Mouse (Mus musculus): ENCODE data around the gene Mafk. TPM values are rescaled to one million over a fixed set of nuclear protein-coding genes. Genes with fewer than 3 reads are reported as not detected.
A peak's percentile ranks its signal among the peaks of the same experiment; 100 is the strongest.

Mafk gene
- polyA plus RNA-seq, 1 experiment from 2014 or later, result 3.4 TPM

- H3K4me2 ChIP-seq (ENCODE audit: low read depth, low read length), result no peak overlapping the region
- no peak overlapping the region for H3K9ac ChIP-seq (replicated peaks; ENCODE audit: low read length)
- 59% methylated on average over 3 of the region's 3 CpGs for WGBS
- no peak for ATAC-seq (replicated peaks; ENCODE audit: insufficient number of reproducible peaks, low FRiP score, low TSS enrichment, low read depth)
- peaks cover 18% of the 10 kb centered on the region for H3K4me1 ChIP-seq (ENCODE audit: control insufficient read depth, insufficient read depth, low read length)
- H3K36me3 ChIP-seq (replicated peaks; ENCODE audit: control insufficient read depth, insufficient read depth, low read depth, low read length), result no peaks in the 10 kb centered on the region
- H3K27ac ChIP-seq (replicated peaks; ENCODE audit: low read depth, low read length), result no peak overlapping the region
- no peak overlapping the region for H3K4me3 ChIP-seq (ENCODE audit: low read depth, low read length)
- H3K9me3 ChIP-seq (replicated peaks; ENCODE audit: control insufficient read depth, low read length), result no peaks in the 10 kb centered on the region
- H3K27me3 ChIP-seq (ENCODE audit: control insufficient read depth, insufficient read depth, low read length), result no peaks in the 10 kb centered on the region
- no peak for DNase-seq (ENCODE audit: low spot score)
These were observed 1.6 kb downstream of the Mafk start for GRCm38 (mm10) chr5:139792966-139793337.

- no peak overlapping the region for H3K4me2 ChIP-seq (ENCODE audit: low read depth, low read length)
- H3K27ac ChIP-seq (replicated peaks; ENCODE audit: low read depth, low read length), result no peak overlapping the region
- no peak overlapping the region for H3K4me3 ChIP-seq (ENCODE audit: low read depth, low read length)
- H3K27me3 ChIP-seq (ENCODE audit: control insufficient read depth, insufficient read depth, low read length), result no peaks in the 10 kb centered on the region
- DNase-seq (ENCODE audit: low spot score), result no peak
- H3K4me1 ChIP-seq (ENCODE audit: control insufficient read depth, insufficient read depth, low read length), result peaks cover 23% of the 10 kb centered on the region
- H3K9me3 ChIP-seq (replicated peaks; ENCODE audit: control insufficient read depth, low read length), result no peaks in the 10 kb centered on the region
- no peak for ATAC-seq (replicated peaks; ENCODE audit: insufficient number of reproducible peaks, low FRiP score, low TSS enrichment, low read depth)
- 67% methylated on average over 11 of the region's 11 CpGs for WGBS
- H3K36me3 ChIP-seq (replicated peaks; ENCODE audit: control insufficient read depth, insufficient read depth, low read depth, low read length), result no peaks in the 10 kb centered on the region
- no peak overlapping the region for H3K9ac ChIP-seq (replicated peaks; ENCODE audit: low read length)
These were observed 2.2 kb downstream of the Mafk start for GRCm38 (mm10) chr5:139793338-139794089.

- H3K36me3 ChIP-seq (replicated peaks; ENCODE audit: control insufficient read depth, insufficient read depth, low read depth, low read length), result no peaks in the 10 kb centered on the region
- H3K4me3 ChIP-seq (ENCODE audit: low read depth, low read length), result no peak overlapping the region
- 89% methylated on average over 5 of the region's 5 CpGs for WGBS
- H3K4me2 ChIP-seq (ENCODE audit: low read depth, low read length), result no peak overlapping the region
- no peaks in the 10 kb centered on the region for H3K9me3 ChIP-seq (replicated peaks; ENCODE audit: control insufficient read depth, low read length)
- no peak overlapping the region for H3K9ac ChIP-seq (replicated peaks; ENCODE audit: low read length)
- H3K27ac ChIP-seq (replicated peaks; ENCODE audit: low read depth, low read length), result no peak overlapping the region
- no peak for ATAC-seq (replicated peaks; ENCODE audit: insufficient number of reproducible peaks, low FRiP score, low TSS enrichment, low read depth)
- peaks cover 23% of the 10 kb centered on the region for H3K4me1 ChIP-seq (ENCODE audit: control insufficient read depth, insufficient read depth, low read length)
- no peaks in the 10 kb centered on the region for H3K27me3 ChIP-seq (ENCODE audit: control insufficient read depth, insufficient read depth, low read length)
- no peak for DNase-seq (ENCODE audit: low spot score)
These were observed 2.8 kb downstream of the Mafk start for GRCm38 (mm10) chr5:139794137-139794536.

- no peak overlapping the region for H3K4me2 ChIP-seq (ENCODE audit: low read depth, low read length)
- peaks cover 23% of the 10 kb centered on the region for H3K4me1 ChIP-seq (ENCODE audit: control insufficient read depth, insufficient read depth, low read length)
- DNase-seq (ENCODE audit: low spot score) (no peak), ATAC-seq (replicated peaks; ENCODE audit: insufficient number of reproducible peaks, low FRiP score, low TSS enrichment, low read depth) (no peak)
- no peaks in the 10 kb centered on the region for H3K27me3 ChIP-seq (ENCODE audit: control insufficient read depth, insufficient read depth, low read length)
- H3K27ac ChIP-seq (replicated peaks; ENCODE audit: low read depth, low read length), result no peak overlapping the region
- 66% methylated on average over 10 of the region's 10 CpGs for WGBS
- no peaks in the 10 kb centered on the region for H3K9me3 ChIP-seq (replicated peaks; ENCODE audit: control insufficient read depth, low read length)
- H3K36me3 ChIP-seq (replicated peaks; ENCODE audit: control insufficient read depth, insufficient read depth, low read depth, low read length), result no peaks in the 10 kb centered on the region; the same call in 1 of the 2 replicates
- H3K9ac ChIP-seq (replicated peaks; ENCODE audit: low read length), result no peak overlapping the region
- no peak overlapping the region for H3K4me3 ChIP-seq (ENCODE audit: low read depth, low read length)
These were observed 3.6 kb downstream of the Mafk start for GRCm38 (mm10) chr5:139794938-139795337.

- Histone ChIP-seq H3K4me2 (ENCODE audit: low read depth, low read length) (no peak overlapping the region), H3K4me3 (ENCODE audit: low read depth, low read length) (no peak overlapping the region), H3K9me3 (replicated peaks; ENCODE audit: control insufficient read depth, low read length) (no peaks in the 10 kb centered on the region), H3K9ac (replicated peaks; ENCODE audit: low read length) (no peak overlapping the region), H3K27me3 (ENCODE audit: control insufficient read depth, insufficient read depth, low read length) (no peaks in the 10 kb centered on the region), H3K4me1 (ENCODE audit: control insufficient read depth, insufficient read depth, low read length) (peaks cover 23% of the 10 kb centered on the region), H3K27ac (replicated peaks; ENCODE audit: low read depth, low read length) (no peak overlapping the region), H3K36me3 (replicated peaks; ENCODE audit: control insufficient read depth, insufficient read depth, low read depth, low read length) (no peaks in the 10 kb centered on the region; the same call in 1 of the 2 replicates)
- ATAC-seq (replicated peaks; ENCODE audit: insufficient number of reproducible peaks, low FRiP score, low TSS enrichment, low read depth) (no peak), DNase-seq (ENCODE audit: low spot score) (no peak)
- WGBS, result 82% methylated on average over 9 of the region's 9 CpGs
These were observed 4.8 kb downstream of the Mafk start for GRCm38 (mm10) chr5:139796001-139796620.

GRCm38 (mm10) chr5:139796900-139797299 is 5.6 kb downstream of the Mafk start:
- no peak overlapping the region for H3K4me3 ChIP-seq (ENCODE audit: low read depth, low read length)
- peaks cover 23% of the 10 kb centered on the region for H3K4me1 ChIP-seq (ENCODE audit: control insufficient read depth, insufficient read depth, low read length)
- H3K27me3 ChIP-seq (ENCODE audit: control insufficient read depth, insufficient read depth, low read length), result no peaks in the 10 kb centered on the region
- ATAC-seq (replicated peaks; ENCODE audit: insufficient number of reproducible peaks, low FRiP score, low TSS enrichment, low read depth) (no peak), DNase-seq (ENCODE audit: low spot score) (peak; percentile 60)
- H3K36me3 ChIP-seq (replicated peaks; ENCODE audit: control insufficient read depth, insufficient read depth, low read depth, low read length), result no peaks in the 10 kb centered on the region; the same call in 1 of the 2 replicates
- no peaks in the 10 kb centered on the region for H3K9me3 ChIP-seq (replicated peaks; ENCODE audit: control insufficient read depth, low read length)
- H3K27ac ChIP-seq (replicated peaks; ENCODE audit: low read depth, low read length), result peak overlapping the region; percentile 65
- H3K9ac ChIP-seq (replicated peaks; ENCODE audit: low read length), result peak overlapping the region; percentile 25; the same call in 1 of the 2 replicates
- H3K4me2 ChIP-seq (ENCODE audit: low read depth, low read length), result no peak overlapping the region; the same call in 1 of the 2 replicates
- 26% methylated on average over 13 of the region's 13 CpGs for WGBS

- 33% methylated on average over 11 of the region's 11 CpGs for WGBS
- no peaks in the 10 kb centered on the region for H3K27me3 ChIP-seq (ENCODE audit: control insufficient read depth, insufficient read depth, low read length)
- peaks cover 20% of the 10 kb centered on the region for H3K4me1 ChIP-seq (ENCODE audit: control insufficient read depth, insufficient read depth, low read length)
- peak; percentile 86 for DNase-seq (ENCODE audit: low spot score)
- no peaks in the 10 kb centered on the region for H3K9me3 ChIP-seq (replicated peaks; ENCODE audit: control insufficient read depth, low read length)
- H3K27ac ChIP-seq (replicated peaks; ENCODE audit: low read depth, low read length), result peak overlapping the region; percentile 65
- H3K9ac ChIP-seq (replicated peaks; ENCODE audit: low read length), result peak overlapping the region; percentile 14; the same call in 1 of the 2 replicates
- 0 out of 2 replicates have a peak overlapping the region, but pooled peaks have one; percentile 23 for H3K4me2 ChIP-seq (ENCODE audit: low read depth, low read length)
- ATAC-seq (replicated peaks; ENCODE audit: insufficient number of reproducible peaks, low FRiP score, low TSS enrichment, low read depth), result peak; percentile 64
- H3K36me3 ChIP-seq (replicated peaks; ENCODE audit: control insufficient read depth, insufficient read depth, low read depth, low read length), result no peaks in the 10 kb centered on the region; the same call in 1 of the 2 replicates
- no peak overlapping the region for H3K4me3 ChIP-seq (ENCODE audit: low read depth, low read length)
These were observed 6.3 kb downstream of the Mafk start for GRCm38 (mm10) chr5:139797473-139798167.

All from embryonic facial prominence, embryonic 11.5 days (tissue).